Mouse (Mus musculus) monocyte, adult 5-6 weeks (primary cell): Measurements from ENCODE around the gene Ltbp2. TPM values are rescaled to one million over a fixed set of nuclear protein-coding genes. Genes with fewer than 3 reads are reported as not detected.

Experiments
- ATAC-seq: fragments of 153-309, 156-312 bp; replicated peaks from 2 replicates; pipeline ENCODE4 v1.8.0; 2017; ENCODE audit warnings: mild to moderate bottlenecking; ENCODE audit not compliant: low TSS enrichment, insufficient number of reproducible peaks, severe bottlenecking, poor library complexity, low FRiP score
- total RNA-seq: library from RNA; stranded (forward); fragments of 200-1000, 200-491, 200-594 nt; gene quantifications from 3 replicates; pipeline ENCODE4 v1.2.3, GENCODE M21; 2017

The Ltbp2 gene
- total RNA-seq, 1 experiment from 2014 or later = not detected

GRCm38 (mm10) chr12:84814663-84815325 is 61.5 kb downstream of the Ltbp2 start:
- no peak for ATAC-seq

- ATAC-seq = no peak
These were observed 62.6 kb downstream of the Ltbp2 start for GRCm38 (mm10) chr12:84813773-84814172.

- ATAC-seq = no peak
These were observed 64.3 kb downstream of the Ltbp2 start for GRCm38 (mm10) chr12:84812004-84812403.

GRCm38 (mm10) chr12:84811510-84811909 is 64.8 kb downstream of the Ltbp2 start:
- ATAC-seq = no peak

GRCm38 (mm10) chr12:84810810-84811209 is 65.5 kb downstream of the Ltbp2 start:
- no peak for ATAC-seq

GRCm38 (mm10) chr12:84809033-84809432 is 67.3 kb downstream of the Ltbp2 start:
- ATAC-seq = no peak

GRCm38 (mm10) chr12:84807351-84807750 is 69.0 kb downstream of the Ltbp2 start:
- no peak for ATAC-seq

GRCm38 (mm10) chr12:84806726-84807125 is 69.6 kb downstream of the Ltbp2 start:
- ATAC-seq = no peak

GRCm38 (mm10) chr12:84806010-84806409 is 70.3 kb downstream of the Ltbp2 start:
- no peak for ATAC-seq

- ATAC-seq = no peak
These were observed 71.0 kb downstream of the Ltbp2 start for GRCm38 (mm10) chr12:84805228-84805842.

GRCm38 (mm10) chr12:84802625-84803024 is 73.7 kb downstream of the Ltbp2 start:
- ATAC-seq = no peak

- ATAC-seq = no peak
These were observed 74.7 kb downstream of the Ltbp2 start for GRCm38 (mm10) chr12:84801532-84802110.

GRCm38 (mm10) chr12:84800419-84800818 is 75.9 kb downstream of the Ltbp2 start:
- ATAC-seq = no peak

- no peak for ATAC-seq
These were observed 77.2 kb downstream of the Ltbp2 start for GRCm38 (mm10) chr12:84799086-84799485.

- no peak for ATAC-seq
These were observed 81.7 kb downstream of the Ltbp2 start for GRCm38 (mm10) chr12:84794647-84795046.

GRCm38 (mm10) chr12:84792629-84793028 is 83.7 kb downstream of the Ltbp2 start:
- no peak for ATAC-seq

- ATAC-seq = no peak
These were observed 85.5 kb downstream of the Ltbp2 start for GRCm38 (mm10) chr12:84790853-84791252.

- ATAC-seq = no peak
These were observed 90.2 kb downstream of the Ltbp2 start for GRCm38 (mm10) chr12:84786091-84786490.

GRCm38 (mm10) chr12:84784604-84785381 is 91.5 kb downstream of the Ltbp2 start:
- peak; percentile 81 for ATAC-seq
